Mouse (Mus musculus) cortical plate, adult 2 months (tissue): Measurements from ENCODE around the gene Abhd14a.

Experiments
- CTCF ChIP-seq: fragments of 200-500 bp; IDR thresholded peaks from 2 replicates; pipeline ENCODE4 v1.5.1; 2011; ENCODE audit warnings: mild to moderate bottlenecking, control low read depth, low read length; ENCODE audit not compliant: insufficient read depth; ENCODE audit errors: extremely low read depth
- POLR2A ChIP-seq: fragments of 200-500 bp; IDR thresholded peaks from 2 replicates; pipeline ENCODE4 v1.6.1; 2011; ENCODE audit warnings: mild to moderate bottlenecking, low read length, control low read depth; ENCODE audit not compliant: insufficient read depth; ENCODE audit errors: extremely low read depth

DNA sequence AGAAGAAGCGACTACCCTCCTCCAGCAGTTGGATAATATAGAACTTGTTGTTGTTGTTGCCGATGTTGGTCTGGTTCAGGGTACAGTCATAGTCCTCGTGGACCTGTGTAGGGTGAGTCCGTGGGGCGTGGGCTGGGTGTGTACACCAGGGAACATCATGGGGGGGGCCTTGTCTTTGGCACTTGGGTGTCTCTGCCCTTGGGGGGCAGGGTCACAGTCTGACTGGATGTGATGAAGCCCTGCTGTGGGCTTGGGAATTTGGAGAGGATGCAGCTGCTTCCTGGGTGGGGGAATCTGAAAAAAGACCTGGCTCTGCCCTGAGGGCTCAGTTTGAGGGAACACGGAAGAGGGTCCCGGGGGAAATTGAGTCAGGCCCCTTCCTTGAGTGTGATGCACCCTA, 27.6 kb upstream of the Abhd14a start:
- no peak for TF ChIP-seq POLR2A
- no peak for TF ChIP-seq CTCF
